Mouse (Mus musculus): ENCODE results near the gene Pi16.

GRCm38 (mm10) chr17:29355841-29356478 is 38.5 kb downstream of the Pi16 start:
- TF ChIP-seq CTCF (IDR thresholded peaks at IDR 0.05; ENCODE audit: low read depth) (0 out of 2 replicates have a peak, but pooled peaks have one; percentile 6), EP300 (optimal IDR thresholded peaks at IDR 0.05) (no peak)
